Mouse (Mus musculus): ENCODE measurements around the gene Sv2a. TPM values are rescaled to one million over a fixed set of nuclear protein-coding genes. Genes with fewer than 3 reads are reported as not detected.

Sv2a gene
- polyA plus RNA-seq, 1 experiment from 2014 or later, result 95.7 TPM

DNA sequence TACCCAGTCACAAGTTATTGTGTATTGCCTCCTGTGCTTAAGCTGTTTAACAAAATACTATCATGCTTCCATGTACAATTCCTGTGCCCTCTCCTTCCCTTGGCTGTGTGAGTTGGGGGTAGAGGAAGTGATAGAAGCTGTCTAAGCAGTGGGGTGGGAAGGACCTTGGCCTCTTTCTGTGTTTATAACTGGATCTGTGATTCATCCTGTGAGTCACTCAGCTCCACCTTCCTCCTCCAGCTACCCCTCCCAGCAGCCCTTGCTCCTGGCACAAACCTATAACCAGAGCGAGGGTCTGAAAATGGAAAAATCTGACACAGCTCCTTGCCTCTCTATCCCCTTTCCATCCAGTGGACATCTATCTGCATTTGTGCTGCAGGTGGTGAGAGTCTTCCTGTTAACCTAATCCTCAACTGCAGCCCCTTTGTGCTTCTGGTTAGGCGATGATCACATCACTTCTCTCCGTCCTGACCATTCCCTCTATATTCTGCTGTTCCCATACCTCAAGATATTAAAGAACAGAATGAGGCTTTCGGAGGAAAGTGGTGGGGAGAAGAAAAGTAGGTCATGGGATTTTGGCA, 20.6 kb upstream of the Sv2a start:
- ATAC-seq (ENCODE audit: low FRiP score) (no peak), DNase-seq (ENCODE audit: low spot score) (no peak)
- 62% methylated on average over 4 of the region's 4 CpGs for WGBS
- peaks cover 16% of the 10 kb centered on the region for H3K4me1 ChIP-seq (replicated peaks; ENCODE audit: control insufficient read depth, insufficient read depth, low read length)
- H3K4me2 ChIP-seq (replicated peaks), result peak overlapping the region; percentile 74; the same call in 1 of the 2 replicates
- no peak overlapping the region for H3K27ac ChIP-seq
- H3K4me3 ChIP-seq (replicated peaks; ENCODE audit: low read length), result no peak overlapping the region
- H3K36me3 ChIP-seq (replicated peaks; ENCODE audit: control insufficient read depth, insufficient read depth), result peaks cover 4% of the 10 kb centered on the region
- no peaks in the 10 kb centered on the region for H3K27me3 ChIP-seq (ENCODE audit: control insufficient read depth, insufficient read depth, low read length)
- H3K9ac ChIP-seq, result no peak overlapping the region
- no peaks in the 10 kb centered on the region for H3K9me3 ChIP-seq (ENCODE audit: control insufficient read depth, low read length)

DNA sequence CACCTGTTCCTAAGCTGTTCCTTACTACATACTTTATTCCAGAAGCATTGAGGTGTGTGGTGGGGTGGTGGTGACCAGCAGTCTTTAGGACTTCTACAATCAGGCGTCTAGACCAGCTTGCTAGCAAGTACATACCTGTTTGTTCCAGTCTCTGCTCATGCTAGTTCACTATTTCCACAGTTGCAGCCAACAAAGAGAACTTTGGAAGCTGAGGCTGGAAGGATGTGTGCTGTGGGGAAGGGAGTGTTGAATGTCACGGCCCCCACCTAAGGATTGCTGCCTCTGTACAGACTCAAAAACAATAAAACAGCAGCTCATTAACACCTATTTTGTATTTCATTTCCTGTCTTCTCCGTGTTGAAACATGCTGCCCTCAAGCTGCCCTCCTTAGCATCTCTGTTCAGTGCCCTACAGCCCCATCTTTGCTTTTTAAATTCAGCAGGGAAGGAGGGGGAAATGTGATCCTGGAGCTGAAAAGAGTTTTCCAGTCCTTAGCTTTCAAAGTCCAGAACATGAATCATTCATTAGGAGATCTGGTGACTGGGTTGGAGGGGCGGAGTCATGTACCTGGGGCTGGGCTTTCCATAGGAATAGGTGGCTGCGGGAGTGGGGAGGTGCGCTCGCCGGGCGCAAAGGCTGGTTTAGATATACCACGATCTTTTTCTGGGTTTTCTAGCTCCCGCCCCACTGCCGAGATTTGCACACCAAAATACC, 20.0 kb upstream of the Sv2a start:
- 2% methylated on average over 12 of the region's 12 CpGs for WGBS
- Histone ChIP-seq H3K27me3 (ENCODE audit: control insufficient read depth, insufficient read depth, low read length) (no peaks in the 10 kb centered on the region), H3K9ac (peak overlapping the region; percentile 41), H3K36me3 (replicated peaks; ENCODE audit: control insufficient read depth, insufficient read depth) (no peaks in the 10 kb centered on the region), H3K27ac (peak overlapping the region; percentile 26; the same call in 1 of the 2 replicates), H3K9me3 (ENCODE audit: control insufficient read depth, low read length) (no peaks in the 10 kb centered on the region), H3K4me1 (replicated peaks; ENCODE audit: control insufficient read depth, insufficient read depth, low read length) (peaks cover 16% of the 10 kb centered on the region), H3K4me3 (replicated peaks; ENCODE audit: low read length) (peak overlapping the region; percentile 30), H3K4me2 (replicated peaks) (peak overlapping the region; percentile 74)
- DNase-seq (ENCODE audit: low spot score) (peak; percentile 61), ATAC-seq (ENCODE audit: low FRiP score) (peak; percentile 81)

DNA sequence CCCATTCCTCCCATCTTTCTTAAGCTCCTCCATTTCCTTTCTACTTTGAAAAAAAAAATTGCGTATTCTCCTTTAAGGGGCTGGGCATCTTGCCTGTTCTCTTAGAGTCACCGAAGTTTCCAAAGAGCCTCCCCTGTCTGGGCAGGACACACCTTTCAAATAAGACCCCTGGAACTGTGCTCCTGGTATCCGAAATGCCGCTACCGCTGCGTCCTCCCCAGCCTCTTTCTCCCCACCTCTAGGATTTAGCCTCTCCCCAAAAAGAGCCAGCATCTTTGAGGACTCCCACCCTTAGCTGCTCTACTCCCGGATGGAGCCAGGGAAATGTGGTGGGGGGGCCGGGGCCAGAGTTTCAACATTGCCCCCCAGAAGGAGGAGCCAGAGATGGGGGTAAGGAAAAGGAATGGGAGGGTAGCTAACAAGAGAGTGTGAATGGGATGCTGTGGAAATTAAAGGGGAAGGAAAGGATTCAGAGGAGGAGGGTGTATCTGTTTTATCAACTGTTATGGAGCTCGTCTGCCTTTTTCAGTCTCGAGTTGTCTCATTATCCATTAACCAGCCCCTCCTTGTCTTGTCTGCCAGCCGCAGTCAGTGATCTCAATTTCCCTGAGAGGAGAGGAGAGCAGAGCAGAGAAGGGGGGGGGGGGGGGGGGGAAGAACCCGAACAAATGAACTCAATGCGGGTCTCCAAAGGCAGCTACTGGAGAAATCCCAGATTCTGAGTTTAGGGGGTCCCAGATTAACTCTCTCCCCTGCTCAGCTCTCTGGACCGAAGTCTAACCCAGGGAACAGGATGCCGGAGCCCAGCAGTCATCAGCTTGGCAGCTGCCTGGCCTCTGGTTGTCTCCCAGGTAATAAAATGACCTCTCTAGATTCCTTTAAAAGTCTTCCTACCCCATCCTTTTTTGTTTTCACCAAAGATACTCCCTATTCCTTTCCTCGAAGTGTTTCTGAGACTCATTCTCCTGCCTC, 18.8 kb upstream of the Sv2a start, which contains the start of gene Mtmr11:
Gene Mtmr11 (plus strand): TSS at position 136 of the 972 bp plus-strand sequence.
- Histone ChIP-seq H3K4me1 (replicated peaks; ENCODE audit: control insufficient read depth, insufficient read depth, low read length) (peaks cover 16% of the 10 kb centered on the region), H3K36me3 (replicated peaks; ENCODE audit: control insufficient read depth, insufficient read depth) (no peaks in the 10 kb centered on the region), H3K9ac (peak within 1 kb of the TSS; percentile 41), H3K9me3 (ENCODE audit: control insufficient read depth, low read length) (no peaks in the 10 kb centered on the region), H3K4me2 (replicated peaks) (peak within 1 kb of the TSS; percentile 74), H3K4me3 (replicated peaks; ENCODE audit: low read length) (peak within 1 kb of the TSS; percentile 30), H3K27me3 (ENCODE audit: control insufficient read depth, insufficient read depth, low read length) (no peaks in the 10 kb centered on the region), H3K27ac (peak within 1 kb of the TSS; percentile 26; the same call in 1 of the 2 replicates)
- DNase-seq (ENCODE audit: low spot score) (peak; percentile 44), ATAC-seq (ENCODE audit: low FRiP score) (no peak)
- WGBS, result 6% methylated on average over 16 of the region's 16 CpGs

DNA sequence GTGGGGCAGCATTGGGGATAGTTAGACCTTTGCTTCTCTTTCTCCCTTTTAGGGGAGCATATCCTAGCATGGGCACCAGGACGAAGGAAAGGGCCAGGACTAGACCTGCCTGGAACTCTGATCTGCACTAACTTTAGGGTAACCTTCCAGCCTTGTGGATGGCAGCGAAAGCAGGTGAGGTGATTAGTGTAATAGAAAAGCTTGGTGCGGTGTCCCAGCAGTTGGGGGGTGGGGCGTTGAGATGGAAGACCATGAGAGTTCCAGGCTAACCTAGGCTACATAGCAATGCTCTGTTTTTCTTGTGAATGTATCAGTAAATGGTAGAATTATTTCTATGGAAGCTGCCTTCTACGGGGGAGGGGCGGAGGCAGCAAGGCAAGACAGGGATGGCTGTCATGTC, 17.9 kb upstream of the Sv2a start:
- H3K4me1 ChIP-seq (replicated peaks; ENCODE audit: control insufficient read depth, insufficient read depth, low read length), result peaks cover 16% of the 10 kb centered on the region

GRCm38 (mm10) chr3:96168466-96169158, 12.3 kb upstream of the Sv2a start:
- H3K27ac ChIP-seq, result no peak overlapping the region
- no peaks in the 10 kb centered on the region for H3K27me3 ChIP-seq (ENCODE audit: control insufficient read depth, insufficient read depth, low read length)
- DNase-seq (ENCODE audit: low spot score) (no peak), ATAC-seq (ENCODE audit: low FRiP score) (no peak)
- peaks cover 18% of the 10 kb centered on the region for H3K4me1 ChIP-seq (replicated peaks; ENCODE audit: control insufficient read depth, insufficient read depth, low read length)
- no peaks in the 10 kb centered on the region for H3K9me3 ChIP-seq (ENCODE audit: control insufficient read depth, low read length)
- 61% methylated on average over 12 of the region's 12 CpGs for WGBS
- H3K9ac ChIP-seq, result no peak overlapping the region
- H3K36me3 ChIP-seq (replicated peaks; ENCODE audit: control insufficient read depth, insufficient read depth), result no peaks in the 10 kb centered on the region
- H3K4me3 ChIP-seq (replicated peaks; ENCODE audit: low read length), result no peak overlapping the region
- H3K4me2 ChIP-seq (replicated peaks), result no peak overlapping the region

More for the DNA sequence above, 17.9 kb upstream of the Sv2a start:
- H3K9me3 ChIP-seq (ENCODE audit: control insufficient read depth, low read length), result no peaks in the 10 kb centered on the region
- 0 out of 2 replicates have a peak overlapping the region, but pooled peaks have one; percentile 74 for H3K4me2 ChIP-seq (replicated peaks)
- ATAC-seq (ENCODE audit: low FRiP score), result no peak
- H3K27me3 ChIP-seq (ENCODE audit: control insufficient read depth, insufficient read depth, low read length), result no peaks in the 10 kb centered on the region
- no peaks in the 10 kb centered on the region for H3K36me3 ChIP-seq (replicated peaks; ENCODE audit: control insufficient read depth, insufficient read depth)
- DNase-seq (ENCODE audit: low spot score), result no peak
- H3K9ac ChIP-seq, result no peak overlapping the region
- WGBS, result 88% methylated on average over 6 of the region's 6 CpGs
- no peak overlapping the region for H3K4me3 ChIP-seq (replicated peaks; ENCODE audit: low read length)
- no peak overlapping the region for H3K27ac ChIP-seq

DNA sequence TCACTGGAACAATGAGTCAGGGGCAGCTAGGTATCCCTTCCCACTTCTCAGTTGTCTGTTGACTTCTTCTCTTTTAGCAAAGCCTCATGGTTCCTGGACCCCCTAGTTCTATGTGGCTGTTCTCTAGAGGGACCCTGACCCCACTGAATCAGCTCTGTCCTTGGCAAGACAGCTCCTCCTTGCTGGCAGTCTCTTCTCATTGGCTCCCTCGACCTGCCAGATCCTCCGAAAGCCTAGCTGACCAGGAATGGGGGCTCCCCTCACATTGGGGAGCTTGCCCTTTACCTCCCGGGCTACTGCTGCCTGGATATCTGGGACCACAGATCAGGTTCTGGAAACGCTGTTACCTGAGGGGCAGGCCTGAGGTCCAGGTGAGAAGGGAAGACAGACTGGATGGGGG, 10.7 kb upstream of the Sv2a start:
- Histone ChIP-seq H3K4me3 (replicated peaks; ENCODE audit: low read length) (no peak overlapping the region), H3K9me3 (ENCODE audit: control insufficient read depth, low read length) (no peaks in the 10 kb centered on the region), H3K27me3 (ENCODE audit: control insufficient read depth, insufficient read depth, low read length) (no peaks in the 10 kb centered on the region), H3K4me1 (replicated peaks; ENCODE audit: control insufficient read depth, insufficient read depth, low read length) (peaks cover 24% of the 10 kb centered on the region), H3K27ac (no peak overlapping the region), H3K4me2 (replicated peaks) (no peak overlapping the region), H3K36me3 (replicated peaks; ENCODE audit: control insufficient read depth, insufficient read depth) (peaks cover 16% of the 10 kb centered on the region), H3K9ac (no peak overlapping the region)
- DNase-seq (ENCODE audit: low spot score), result no peak
- ATAC-seq (ENCODE audit: low FRiP score), result no peak
- 93% methylated on average over 4 of the region's 4 CpGs for WGBS

- no peaks in the 10 kb centered on the region for H3K9me3 ChIP-seq (ENCODE audit: control insufficient read depth, low read length)
- H3K27me3 ChIP-seq (ENCODE audit: control insufficient read depth, insufficient read depth, low read length), result no peaks in the 10 kb centered on the region
- H3K9ac ChIP-seq, result peak overlapping the region; percentile 89
- no peak for ATAC-seq (ENCODE audit: low FRiP score)
- H3K4me2 ChIP-seq (replicated peaks), result peak overlapping the region; percentile 97
- DNase-seq (ENCODE audit: low spot score), result no peak
- H3K36me3 ChIP-seq (replicated peaks; ENCODE audit: control insufficient read depth, insufficient read depth), result peaks cover 23% of the 10 kb centered on the region
- peak overlapping the region; percentile 74 for H3K4me3 ChIP-seq (replicated peaks; ENCODE audit: low read length)
- 77% methylated on average over 10 of the region's 10 CpGs for WGBS
- peaks cover 24% of the 10 kb centered on the region for H3K4me1 ChIP-seq (replicated peaks; ENCODE audit: control insufficient read depth, insufficient read depth, low read length)
- H3K27ac ChIP-seq, result peak overlapping the region; percentile 98
These were observed 9.9 kb upstream of the Sv2a start for GRCm38 (mm10) chr3:96170976-96171545.

DNA sequence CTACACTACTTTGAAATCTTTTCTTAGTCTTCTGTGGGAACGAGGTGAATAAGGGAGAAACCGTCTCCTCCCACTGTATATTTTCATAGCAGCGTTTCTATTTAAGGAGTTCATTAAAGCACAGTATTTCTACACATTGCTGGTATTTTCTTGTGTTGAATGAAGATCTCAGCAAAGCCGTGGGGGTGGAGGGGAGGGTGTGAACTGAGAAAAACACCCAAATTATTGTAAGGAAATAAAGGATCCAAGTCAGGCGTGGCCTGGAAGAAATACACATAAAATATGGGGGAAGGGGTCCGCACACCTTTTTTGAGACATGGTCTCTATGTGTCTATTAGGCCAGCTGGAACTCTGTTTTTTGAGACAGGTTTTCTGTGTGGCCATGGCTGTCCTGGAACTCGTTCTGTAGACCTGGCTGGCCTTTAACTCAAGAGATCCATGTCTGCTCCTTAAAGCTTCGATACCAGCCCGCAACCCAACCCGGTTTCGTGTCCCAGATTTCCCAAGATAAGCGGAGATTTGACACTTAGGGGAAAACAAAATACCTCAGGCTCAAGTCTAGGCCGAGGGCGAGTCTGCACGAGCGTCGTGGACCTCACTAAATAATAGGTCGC, 9.3 kb upstream of the Sv2a start:
- Histone ChIP-seq H3K36me3 (replicated peaks; ENCODE audit: control insufficient read depth, insufficient read depth) (peaks cover 30% of the 10 kb centered on the region), H3K9ac (peak overlapping the region; percentile 89), H3K4me2 (replicated peaks) (peak overlapping the region; percentile 97), H3K27me3 (ENCODE audit: control insufficient read depth, insufficient read depth, low read length) (no peaks in the 10 kb centered on the region), H3K27ac (peak overlapping the region; percentile 98), H3K9me3 (ENCODE audit: control insufficient read depth, low read length) (no peaks in the 10 kb centered on the region), H3K4me1 (replicated peaks; ENCODE audit: control insufficient read depth, insufficient read depth, low read length) (peaks cover 24% of the 10 kb centered on the region), H3K4me3 (replicated peaks; ENCODE audit: low read length) (peak overlapping the region; percentile 74)
- ATAC-seq (ENCODE audit: low FRiP score) (peak; percentile 9; the same call in 1 of the 2 replicates), DNase-seq (ENCODE audit: low spot score) (no peak)
- WGBS, result 22% methylated on average over 18 of the region's 18 CpGs

Measured in hindbrain, embryonic 14.5 days (tissue).